Mouse (Mus musculus) central nervous system, embryonic 11.5 days (tissue): ENCODE data around the gene Sh2d2a. TPM values are rescaled to one million over a fixed set of nuclear protein-coding genes. Genes with fewer than 3 reads are reported as not detected.

Source experiments
- polyA plus RNA-seq: library from polyadenylated mRNA; depleted of rRNA; stranded (reverse); fragments of >200 nt; gene quantifications from 2 replicates; pipeline ENCODE4 v1.2.3, GENCODE M21; 2012; rRNA removed

Gene Sh2d2a
- polyA plus RNA-seq, result 0.02 TPM in 1 of 2 replicates, not detected in the other

GRCm38 (mm10) chr3:87846650-87847110 is at the start of gene Sh2d2a:
Sh2d2a (plus strand) TSS chr3:87846755.

DNA sequence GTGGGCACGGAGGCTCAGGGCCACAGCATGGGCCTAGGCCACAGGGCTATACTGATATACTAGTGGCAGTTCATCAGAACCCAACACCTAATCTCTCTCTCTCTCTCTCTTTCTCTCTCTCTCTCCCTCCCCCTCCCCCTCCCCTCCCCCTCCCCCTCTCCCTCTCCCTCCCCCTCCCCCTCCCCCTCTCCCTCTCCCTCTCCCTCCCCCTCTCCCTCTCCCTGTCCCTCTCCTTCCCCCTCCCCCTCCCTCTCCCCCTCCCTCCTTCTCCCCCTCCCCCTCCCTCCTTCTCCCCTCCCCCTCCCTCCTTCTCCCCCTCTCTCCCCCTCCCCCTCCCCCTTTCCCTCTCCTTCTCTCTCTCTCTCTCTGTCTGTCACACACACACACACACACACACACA is 22.3 kb upstream of the Sh2d2a start, which contains the start of gene Pear1:
Gene Pear1, minus strand, starts transcription at position 101 of the 400 bp plus-strand sequence.

DNA sequence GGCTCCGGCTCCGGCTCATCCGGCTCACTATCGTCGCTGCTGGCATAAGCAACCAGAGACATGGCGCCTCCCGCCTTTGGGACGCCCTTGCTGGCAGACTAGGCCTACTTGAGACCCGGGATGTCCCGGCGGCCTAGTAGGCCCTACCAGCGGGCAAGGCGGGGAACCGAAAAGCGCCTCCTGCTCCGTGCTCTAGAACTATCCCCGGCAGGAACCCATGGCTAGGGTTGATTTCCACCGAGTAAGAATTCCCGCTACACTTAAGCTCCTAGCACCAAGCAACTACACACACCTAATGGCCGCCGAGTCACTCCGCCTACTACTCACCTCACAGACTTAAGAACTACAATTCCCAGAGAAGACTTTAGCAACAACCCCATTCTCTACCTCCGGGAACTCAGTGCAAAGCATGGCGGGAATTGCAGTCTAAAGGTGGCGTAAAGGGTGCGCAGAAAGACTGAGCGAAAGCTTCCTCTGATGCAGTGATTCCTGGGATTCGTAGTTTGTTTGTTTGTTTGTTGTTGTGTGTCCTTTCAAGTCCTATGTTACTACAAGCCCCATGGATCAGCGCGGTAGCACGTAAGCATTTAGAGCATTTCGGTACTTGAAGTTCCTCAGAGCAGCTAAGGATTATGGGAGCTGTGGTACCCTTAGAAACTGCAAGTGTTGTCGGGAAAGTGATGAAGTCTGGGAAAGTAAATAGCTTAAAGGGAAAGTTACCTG is 38.9 kb downstream of the Sh2d2a start, which contains the start of gene Prcc:
Gene Prcc, minus strand, starts transcription at position 328 of the 723 bp plus-strand sequence.

Other genes with a start within 250 kb of the Sh2d2a start
- 19.2 and 24.8 TPM in 2 replicates for gene Arhgef11, start 229.2 kb upstream of the Sh2d2a start, polyA plus RNA-seq
- gene Lrrc71, start 98.1 kb upstream of the Sh2d2a start, polyA plus RNA-seq, result 0.40 and 0.42 TPM in 2 replicates
- gene Ntrk1, start 51.6 kb upstream of the Sh2d2a start, polyA plus RNA-seq, result 4.3 and 7.1 TPM in 2 replicates
- 1.1 and 1.8 TPM in 2 replicates for gene Insrr, start 49.8 kb upstream of the Sh2d2a start, polyA plus RNA-seq
- gene Pear1, start 22.4 kb upstream of the Sh2d2a start, polyA plus RNA-seq, result 12.5 and 18.4 TPM in 2 replicates
- 55.2 and 62.6 TPM in 2 replicates for gene Prcc, start 38.9 kb downstream of the Sh2d2a start, polyA plus RNA-seq
- 241 and 830 TPM in 2 replicates for gene Hdgf, start 59.6 kb downstream of the Sh2d2a start, polyA plus RNA-seq
- gene Mrpl24, start 72.8 kb downstream of the Sh2d2a start, polyA plus RNA-seq, result 127 and 138 TPM in 2 replicates
- 36.5 and 49.1 TPM in 2 replicates for gene Isg20l2, start 83.6 kb downstream of the Sh2d2a start, polyA plus RNA-seq
- 39.7 and 44.0 TPM in 2 replicates for gene Rrnad1, start 84.0 kb downstream of the Sh2d2a start, polyA plus RNA-seq
- gene Crabp2, start 101.9 kb downstream of the Sh2d2a start, polyA plus RNA-seq, result 308 and 462 TPM in 2 replicates
- gene Nes, start 124.3 kb downstream of the Sh2d2a start, polyA plus RNA-seq, result 85.7 and 264 TPM in 2 replicates
- gene Bcan, start 153.5 kb downstream of the Sh2d2a start, polyA plus RNA-seq, result 0.38 and 0.47 TPM in 2 replicates
- gene Hapln2, start 180.8 kb downstream of the Sh2d2a start, polyA plus RNA-seq, result 0.24 and 0.36 TPM in 2 replicates
- 22.8 and 45.2 TPM in 2 replicates for gene Gpatch4, start 196.4 kb downstream of the Sh2d2a start, polyA plus RNA-seq
- gene Naxe, start 211.7 kb downstream of the Sh2d2a start, polyA plus RNA-seq, result 59.9 and 77.1 TPM in 2 replicates
- gene Ttc24, start 231.5 kb downstream of the Sh2d2a start, polyA plus RNA-seq, result not detected in 2 replicates
- gene Iqgap3, start 235.2 kb downstream of the Sh2d2a start, polyA plus RNA-seq, result 23.1 and 28.6 TPM in 2 replicates